Mouse (Mus musculus) megakaryocyte, embryonic 14.5 days (primary cell): Measurements from ENCODE around the gene Pkd1l1. TPM values are rescaled to one million over a fixed set of nuclear protein-coding genes. Genes with fewer than 3 reads are reported as not detected.

ENCODE experiments used
- H3K27me3 ChIP-seq: replicated peaks from 2 replicates; pipeline ENCODE3; 2012; ENCODE audit warnings: inconsistent platforms
- H3K36me3 ChIP-seq: replicated peaks from 2 replicates; pipeline ENCODE3; 2012; ENCODE audit warnings: low read length, inconsistent platforms, mixed read lengths
- H3K4me1 ChIP-seq: 2 replicates; pipeline ENCODE4 v1.6.1; 2012; ENCODE audit warnings: inconsistent platforms
- H3K4me3 ChIP-seq: replicated peaks from 2 replicates; pipeline ENCODE3; 2012; ENCODE audit warnings: moderate library complexity, mild to moderate bottlenecking, inconsistent platforms
- H3K9me3 ChIP-seq: 2 replicates; pipeline ENCODE4 v1.6.1; 2012; ENCODE audit warnings: inconsistent platforms
- FLI1 ChIP-seq: IDR thresholded peaks from 2 replicates; pipeline ENCODE4 v1.6.1; 2012; ENCODE audit warnings: low read length, inconsistent platforms, mixed read lengths
- GATA1 ChIP-seq: IDR thresholded peaks from 3 replicates; pipeline ENCODE4 v1.6.1; 2012; ENCODE audit warnings: mixed read lengths, low read length, inconsistent platforms, borderline replicate concordance
- polyA plus RNA-seq: library from polyadenylated mRNA; stranded (reverse); fragments of >175 nt; gene quantifications from 2 replicates; pipeline ENCODE4 v1.2.3, GENCODE M21; 2012; ENCODE audit warnings: low replicate concordance; ENCODE audit not compliant: insufficient read depth

Pkd1l1 gene
- polyA plus RNA-seq, 1 experiment, result not detected

DNA sequence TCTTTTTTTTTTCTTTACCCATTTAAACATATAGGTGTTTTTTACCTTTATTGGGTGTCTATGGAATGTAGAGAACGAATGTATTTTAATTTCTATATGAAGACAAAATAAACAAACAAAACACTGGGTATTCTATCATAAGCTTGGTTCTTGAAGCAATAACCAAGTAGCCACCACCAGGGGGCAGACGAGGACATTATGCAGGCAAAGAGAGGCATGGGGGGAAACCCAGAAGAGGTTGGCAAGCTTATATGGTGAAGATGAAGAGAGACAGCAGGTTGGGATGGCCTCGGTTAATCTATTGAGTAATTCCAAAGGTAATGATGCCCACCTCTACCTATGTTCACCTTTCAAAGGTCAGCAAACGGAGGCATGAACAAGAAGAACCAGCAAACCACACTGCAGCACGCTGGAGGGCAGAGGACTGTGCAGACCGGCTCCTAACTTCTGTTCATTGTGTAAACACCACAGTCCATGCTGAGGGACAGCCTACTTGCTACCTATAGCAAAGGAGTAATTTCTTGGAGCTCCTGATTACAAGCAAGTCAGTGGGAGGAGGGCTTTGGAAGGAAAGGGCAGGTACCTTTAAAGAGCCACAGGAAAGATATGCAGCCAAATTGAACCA, 10.3 kb upstream of the Pkd1l1 start:
- peaks cover 32% of the 10 kb centered on the region for H3K27me3 ChIP-seq
- no peak overlapping the region for H3K4me3 ChIP-seq
- H3K4me1 ChIP-seq, result peaks cover 11% of the 10 kb centered on the region
- H3K36me3 ChIP-seq, result no peaks in the 10 kb centered on the region
- TF ChIP-seq GATA1 (no peak), FLI1 (no peak)
- H3K9me3 ChIP-seq, result no peaks in the 10 kb centered on the region

- H3K4me1 ChIP-seq, result no peaks in the 10 kb centered on the region
- peaks cover 28% of the 10 kb centered on the region for H3K27me3 ChIP-seq
- no peaks in the 10 kb centered on the region for H3K9me3 ChIP-seq
- H3K36me3 ChIP-seq, result no peaks in the 10 kb centered on the region
- no peak for TF ChIP-seq GATA1
- TF ChIP-seq FLI1, result no peak
- no peak overlapping the region for H3K4me3 ChIP-seq
Measured at GRCm38 (mm10) chr11:8978154-8978553, 5.1 kb upstream of the Pkd1l1 start.

DNA sequence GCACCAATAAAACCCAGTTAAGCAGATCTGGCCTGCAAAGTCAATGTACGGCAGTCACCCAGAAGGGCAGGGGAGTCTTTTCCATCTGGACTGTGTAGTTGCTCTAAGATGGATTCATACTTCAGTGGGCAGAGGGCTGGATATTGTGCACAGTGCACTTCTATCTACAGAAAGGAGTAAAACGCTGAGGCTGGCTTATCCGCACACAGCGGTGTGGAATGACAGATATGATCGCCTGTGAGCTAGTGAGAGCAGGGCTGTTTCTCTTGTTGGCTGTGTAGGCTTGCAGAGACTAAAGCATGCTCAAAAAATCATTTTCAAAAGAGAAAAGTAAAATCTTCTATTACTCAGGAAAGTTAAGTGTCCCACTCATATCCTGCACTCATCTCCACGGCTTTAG, 973 bp downstream of the Pkd1l1 start:
- H3K4me3 ChIP-seq, result no peak overlapping the region
- no peak for TF ChIP-seq FLI1
- no peak for TF ChIP-seq GATA1
- H3K4me1 ChIP-seq, result no peaks in the 10 kb centered on the region
- H3K36me3 ChIP-seq, result no peaks in the 10 kb centered on the region
- H3K9me3 ChIP-seq, result no peaks in the 10 kb centered on the region
- peaks cover 25% of the 10 kb centered on the region for H3K27me3 ChIP-seq

GRCm38 (mm10) chr11:8970509-8970908, 2.6 kb downstream of the Pkd1l1 start:
- Histone ChIP-seq H3K4me3 (no peak overlapping the region), H3K27me3 (peaks cover 22% of the 10 kb centered on the region), H3K9me3 (no peaks in the 10 kb centered on the region), H3K36me3 (no peaks in the 10 kb centered on the region), H3K4me1 (no peaks in the 10 kb centered on the region)
- TF ChIP-seq FLI1 (no peak), GATA1 (no peak)

DNA sequence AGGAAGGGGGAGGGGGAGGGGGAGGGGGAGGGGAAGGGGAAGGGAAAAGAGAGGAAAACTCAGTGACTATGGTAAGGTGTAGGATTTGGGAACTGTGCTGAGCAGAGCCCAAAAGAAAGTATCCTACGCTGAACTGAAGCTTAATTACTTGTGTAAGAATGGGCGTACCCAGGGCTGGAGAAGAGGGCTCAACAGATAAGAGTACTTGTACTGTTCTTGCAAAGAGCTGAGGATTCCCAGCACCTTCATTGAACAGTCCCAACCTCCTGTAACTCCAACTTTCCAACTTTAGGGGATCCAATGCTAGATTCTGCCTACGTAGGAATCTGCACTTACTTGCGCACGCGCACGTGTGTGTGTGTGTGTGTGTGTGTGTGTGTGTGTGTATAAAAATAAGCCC, 5.0 kb downstream of the Pkd1l1 start:
- H3K4me1 ChIP-seq, result no peaks in the 10 kb centered on the region

DNA sequence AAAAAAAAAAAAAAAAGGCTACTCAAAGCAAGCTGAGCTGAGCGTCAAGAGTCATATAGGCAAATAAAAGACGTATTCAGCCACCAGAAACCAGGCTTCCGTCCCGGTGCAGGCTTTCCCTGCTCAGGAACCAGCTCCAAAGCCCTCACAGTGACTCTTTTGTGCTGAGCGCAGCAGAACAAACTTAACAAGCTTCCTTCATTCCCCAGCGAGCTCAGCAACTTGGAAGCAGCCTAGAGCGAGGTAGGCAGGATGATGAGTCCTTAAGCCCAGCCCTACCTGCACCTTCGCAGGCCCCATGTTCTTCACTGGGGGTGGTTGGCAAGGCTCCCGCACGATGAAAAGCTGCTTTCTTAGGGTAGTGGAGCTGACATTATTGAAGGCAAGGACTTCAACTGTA, 14.5 kb downstream of the Pkd1l1 start:
- no peak overlapping the region for H3K4me3 ChIP-seq
- no peaks in the 10 kb centered on the region for H3K4me1 ChIP-seq
- no peaks in the 10 kb centered on the region for H3K36me3 ChIP-seq
- H3K9me3 ChIP-seq, result peaks cover 15% of the 10 kb centered on the region
- TF ChIP-seq FLI1, result no peak
- TF ChIP-seq GATA1, result no peak
- peaks cover 1% of the 10 kb centered on the region for H3K27me3 ChIP-seq

More for the DNA sequence above, 5.0 kb downstream of the Pkd1l1 start:
- H3K4me3 ChIP-seq, result no peak overlapping the region
- TF ChIP-seq FLI1, result no peak
- peaks cover 13% of the 10 kb centered on the region for H3K27me3 ChIP-seq
- no peaks in the 10 kb centered on the region for H3K36me3 ChIP-seq
- no peaks in the 10 kb centered on the region for H3K9me3 ChIP-seq

GRCm38 (mm10) chr11:8958108-8958507, 15.0 kb downstream of the Pkd1l1 start:
- no peaks in the 10 kb centered on the region for H3K36me3 ChIP-seq
- H3K4me1 ChIP-seq, result no peaks in the 10 kb centered on the region
- TF ChIP-seq GATA1, result no peak
- TF ChIP-seq FLI1, result no peak
- H3K4me3 ChIP-seq, result no peak overlapping the region
- no peaks in the 10 kb centered on the region for H3K27me3 ChIP-seq
- peaks cover 15% of the 10 kb centered on the region for H3K9me3 ChIP-seq

DNA sequence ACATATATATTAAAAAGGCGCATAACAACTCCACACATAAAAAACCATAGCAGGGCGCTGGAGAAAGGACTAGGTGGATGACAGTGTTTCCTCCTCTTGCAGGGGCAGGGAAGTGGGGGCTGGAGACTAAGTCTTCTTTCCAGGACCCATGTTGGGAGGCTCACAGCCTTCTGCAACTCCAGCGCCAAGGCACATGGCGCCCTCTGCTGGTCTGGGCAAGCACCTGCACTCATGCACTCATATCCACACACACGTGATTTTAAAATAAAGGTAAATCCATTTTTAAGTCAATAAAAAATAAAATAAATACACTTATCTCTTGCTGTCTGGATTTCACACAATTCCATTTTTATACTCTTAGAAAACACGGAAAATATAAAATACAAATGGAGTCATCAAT, 16.0 kb downstream of the Pkd1l1 start:
- peaks cover 15% of the 10 kb centered on the region for H3K9me3 ChIP-seq
- no peak overlapping the region for H3K4me3 ChIP-seq
- no peaks in the 10 kb centered on the region for H3K27me3 ChIP-seq
- no peaks in the 10 kb centered on the region for H3K4me1 ChIP-seq
- H3K36me3 ChIP-seq, result no peaks in the 10 kb centered on the region
- TF ChIP-seq FLI1 (no peak), GATA1 (no peak)

DNA sequence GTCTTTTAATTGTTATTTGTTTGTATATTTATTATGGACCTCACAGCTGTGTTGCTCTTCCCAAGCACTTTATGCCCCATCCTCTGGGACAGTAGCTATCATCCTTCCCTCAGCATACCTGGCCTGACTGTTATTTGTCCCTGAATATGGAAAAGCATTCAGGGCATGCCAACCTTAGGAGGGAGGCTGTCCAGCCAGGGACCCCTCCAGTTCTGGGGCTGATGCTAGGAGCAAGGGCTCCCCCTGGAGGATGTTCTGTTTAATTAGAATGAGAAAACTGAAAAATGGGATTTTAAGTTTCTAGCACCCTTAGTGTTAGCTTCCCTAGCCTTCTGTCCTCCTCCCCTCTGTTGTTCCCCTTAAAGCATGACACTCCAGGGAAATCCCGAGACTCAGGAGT, 17.4 kb downstream of the Pkd1l1 start:
- no peak overlapping the region for H3K4me3 ChIP-seq
- H3K4me1 ChIP-seq, result no peaks in the 10 kb centered on the region
- H3K27me3 ChIP-seq, result no peaks in the 10 kb centered on the region
- no peak for TF ChIP-seq GATA1
- TF ChIP-seq FLI1, result no peak
- peaks cover 10% of the 10 kb centered on the region for H3K9me3 ChIP-seq
- H3K36me3 ChIP-seq, result no peaks in the 10 kb centered on the region

- H3K4me1 ChIP-seq, result peaks cover 6% of the 10 kb centered on the region
- H3K27me3 ChIP-seq, result peaks cover 2% of the 10 kb centered on the region
- TF ChIP-seq FLI1 (no peak), GATA1 (no peak)
- no peak overlapping the region for H3K4me3 ChIP-seq
- no peaks in the 10 kb centered on the region for H3K9me3 ChIP-seq
- H3K36me3 ChIP-seq, result no peaks in the 10 kb centered on the region
Measured at GRCm38 (mm10) chr11:8949765-8950430, 23.2 kb downstream of the Pkd1l1 start.
